ENCODE assay signal across 8 mouse cellular contexts in the genomic region with DNA sequence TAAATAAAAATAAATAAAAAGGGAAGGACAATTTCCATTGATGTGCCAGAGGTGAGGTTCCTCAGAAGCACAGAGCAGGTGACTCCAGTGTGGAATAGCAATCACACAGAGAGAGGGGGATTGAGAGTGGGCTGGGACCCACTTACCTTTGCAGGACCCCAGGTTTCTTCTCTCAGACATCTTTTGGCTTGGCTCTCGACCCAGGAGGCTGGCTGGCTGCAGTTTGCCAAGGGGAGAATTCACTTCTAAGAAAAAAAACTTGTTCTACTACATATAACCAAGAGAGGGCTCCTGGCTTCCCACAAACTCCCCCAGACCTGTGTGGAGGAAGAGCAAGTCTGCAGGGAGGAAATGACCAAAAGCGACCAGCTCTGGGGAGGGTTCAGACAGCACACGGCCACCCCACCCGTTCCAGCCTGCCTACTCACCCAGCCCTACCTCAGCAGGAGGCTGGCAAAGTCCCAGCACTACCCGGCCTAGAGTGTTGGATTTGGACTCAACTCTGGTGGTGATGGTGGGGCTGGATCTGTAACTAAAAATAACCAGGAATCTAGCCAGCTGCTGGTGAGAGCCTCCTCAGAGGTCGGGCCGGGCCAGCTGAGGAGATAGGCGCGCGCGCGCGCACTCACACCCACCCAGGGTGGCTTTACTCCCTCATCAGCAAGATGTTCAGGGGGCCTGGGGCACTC. TPM values are rescaled to one million over a fixed set of nuclear protein-coding genes. Genes with fewer than 3 reads are reported as not detected.
DNase-seq lines count a peak whose midpoint lies in the region; ATAC-seq lines count a peak whose summit lies in the region.

No protein-coding gene starts in this region.

- H3K9ac ChIP-seq in heart, embryonic 11.5 days (ENCODE audit: low read depth, low read length): peak overlapping the region; percentile 100
- H3K9ac ChIP-seq in kidney, embryonic 15.5 days: peak overlapping the region; percentile 21; the same call in 1 of the 2 replicates
- no peak overlapping the region for H3K9ac ChIP-seq in stomach, embryonic 15.5 days

- peak overlapping the region; percentile 100 for H3K4me2 ChIP-seq in heart, embryonic 11.5 days
- H3K4me2 ChIP-seq in kidney, embryonic 15.5 days: peak overlapping the region; percentile 99
- peak overlapping the region; percentile 87 for H3K4me2 ChIP-seq in stomach, embryonic 15.5 days

- 20% methylated on average over 13 of the region's 13 CpGs for WGBS in heart, embryonic 11.5 days (ENCODE audit: insufficient replicate concordance)
- 33% methylated on average over 13 of the region's 13 CpGs for WGBS in kidney, embryonic 15.5 days
- WGBS in stomach, embryonic 15.5 days: 24% methylated on average over 13 of the region's 13 CpGs

- H3K4me1 ChIP-seq in heart, embryonic 11.5 days (ENCODE audit: control insufficient read depth, insufficient read depth, low read length): peaks cover 69% of the 10 kb centered on the region
- H3K4me1 ChIP-seq in kidney, embryonic 15.5 days: peaks cover 79% of the 10 kb centered on the region
- peaks cover 64% of the 10 kb centered on the region for H3K4me1 ChIP-seq in stomach, embryonic 15.5 days

- no peak for ATAC-seq in heart, embryonic 11.5 days (replicated peaks; ENCODE audit: insufficient number of reproducible peaks, low FRiP score, low TSS enrichment)
- no peak for ATAC-seq in kidney, embryonic 15.5 days (replicated peaks; ENCODE audit: low FRiP score)
- ATAC-seq in stomach, embryonic 15.5 days (ENCODE audit: insufficient read depth, low FRiP score, low read depth): no peak
- no peak for ATAC-seq in megakaryocyte-erythroid progenitor cell, adult 5-6 weeks (replicated peaks; ENCODE audit: low FRiP score, low TSS enrichment, poor library complexity, severe bottlenecking)

- no peaks in the 10 kb centered on the region for H3K36me3 ChIP-seq in heart, embryonic 11.5 days (ENCODE audit: control insufficient read depth, insufficient read depth, low read length)
- H3K36me3 ChIP-seq in kidney, embryonic 15.5 days: peaks cover 24% of the 10 kb centered on the region
- no peaks in the 10 kb centered on the region for H3K36me3 ChIP-seq in stomach, embryonic 15.5 days

- H3K4me3 ChIP-seq in heart, embryonic 11.5 days (ENCODE audit: low read depth, low read length): peak overlapping the region; percentile 92
- H3K4me3 ChIP-seq in kidney, embryonic 15.5 days (replicated peaks): peak overlapping the region; percentile 65
- H3K4me3 ChIP-seq in stomach, embryonic 15.5 days (replicated peaks): peak overlapping the region; percentile 60

- H3K27me3 ChIP-seq in heart, embryonic 11.5 days (ENCODE audit: control insufficient read depth, insufficient read depth, low read length): no peaks in the 10 kb centered on the region
- no peaks in the 10 kb centered on the region for H3K27me3 ChIP-seq in kidney, embryonic 15.5 days
- no peaks in the 10 kb centered on the region for H3K27me3 ChIP-seq in stomach, embryonic 15.5 days (replicated peaks)

- DNase-seq in thymus, postnatal 4 days: peak; percentile 24
- no peak for DNase-seq in thymus, postnatal 25 days
- DNase-seq in embryo, embryonic 11 days: peak; percentile 42
- peak; percentile 83 for DNase-seq in lung, postnatal 10 days

- H3K9me3 ChIP-seq in heart, embryonic 11.5 days (replicated peaks; ENCODE audit: control insufficient read depth, low read length): no peaks in the 10 kb centered on the region
- H3K9me3 ChIP-seq in kidney, embryonic 15.5 days (replicated peaks): no peaks in the 10 kb centered on the region
- H3K9me3 ChIP-seq in stomach, embryonic 15.5 days: no peaks in the 10 kb centered on the region

- peak overlapping the region; percentile 100 for H3K27ac ChIP-seq in heart, embryonic 11.5 days (ENCODE audit: low read depth, low read length)
- peak overlapping the region; percentile 100 for H3K27ac ChIP-seq in kidney, embryonic 15.5 days
- peak overlapping the region; percentile 100 for H3K27ac ChIP-seq in stomach, embryonic 15.5 days

RNA-seq across cellular contexts. Expression of a gene that starts 1.8 kb away (rescaled TPM):
- polyA plus RNA-seq in heart, embryonic 11.5 days (2014; fragmentation: Nextera tagmentation; extraction: Ambion mirVana): 1.4 and 1.7 TPM in 2 replicates
- 3.0 and 3.6 TPM in 2 replicates for polyA plus RNA-seq in kidney, embryonic 15.5 days (2015; fragmentation: Nextera tagmentation; extraction: Ambion mirVana)
- polyA plus RNA-seq in stomach, embryonic 15.5 days (2015; fragmentation: Nextera tagmentation; extraction: Ambion mirVana): 1.9 and 2.3 TPM in 2 replicates
- 3.2 TPM in 1 of 2 replicates, not detected in the other for total RNA-seq in megakaryocyte-erythroid progenitor cell, adult 5-6 weeks (2014; fragmentation: Nextera tagmentation)
- total RNA-seq in megakaryocyte-erythroid progenitor cell, adult 5-6 weeks (2017): 0.61 and 1.1 TPM in 2 replicates

RNA-seq across cellular contexts. Expression of a gene that starts 7.7 kb away (rescaled TPM):
- polyA plus RNA-seq in heart, embryonic 11.5 days (2014; fragmentation: Nextera tagmentation; extraction: Ambion mirVana): 6.4 and 8.0 TPM in 2 replicates
- 11.0 and 11.1 TPM in 2 replicates for polyA plus RNA-seq in kidney, embryonic 15.5 days (2015; fragmentation: Nextera tagmentation; extraction: Ambion mirVana)
- polyA plus RNA-seq in stomach, embryonic 15.5 days (2015; fragmentation: Nextera tagmentation; extraction: Ambion mirVana): 9.4 and 9.6 TPM in 2 replicates
- 37.1 and 43.9 TPM in 2 replicates for total RNA-seq in megakaryocyte-erythroid progenitor cell, adult 5-6 weeks (2014; fragmentation: Nextera tagmentation)
- total RNA-seq in megakaryocyte-erythroid progenitor cell, adult 5-6 weeks (2017): 2.1 and 3.9 TPM in 2 replicates

RNA-seq across cellular contexts. Expression of a gene that starts 34.9 kb away (rescaled TPM):
- 59.5 and 66.7 TPM in 2 replicates for polyA plus RNA-seq in heart, embryonic 11.5 days (2014; fragmentation: Nextera tagmentation; extraction: Ambion mirVana)
- 82.5 and 90.5 TPM in 2 replicates for polyA plus RNA-seq in kidney, embryonic 15.5 days (2015; fragmentation: Nextera tagmentation; extraction: Ambion mirVana)
- 67.6 and 76.0 TPM in 2 replicates for polyA plus RNA-seq in stomach, embryonic 15.5 days (2015; fragmentation: Nextera tagmentation; extraction: Ambion mirVana)
- total RNA-seq in megakaryocyte-erythroid progenitor cell, adult 5-6 weeks (2014; fragmentation: Nextera tagmentation): 89.8 and 96.1 TPM in 2 replicates
- 36.0 and 41.0 TPM in 2 replicates for total RNA-seq in megakaryocyte-erythroid progenitor cell, adult 5-6 weeks (2017)

RNA-seq across cellular contexts. Expression of a gene that starts 48.2 kb away (rescaled TPM):
- polyA plus RNA-seq in heart, embryonic 11.5 days (2014; fragmentation: Nextera tagmentation; extraction: Ambion mirVana): not detected in 2 replicates
- polyA plus RNA-seq in kidney, embryonic 15.5 days (2015; fragmentation: Nextera tagmentation; extraction: Ambion mirVana): 0.99 and 1.5 TPM in 2 replicates
- polyA plus RNA-seq in stomach, embryonic 15.5 days (2015; fragmentation: Nextera tagmentation; extraction: Ambion mirVana): 2.2 and 5.3 TPM in 2 replicates
- not detected in 2 replicates for total RNA-seq in megakaryocyte-erythroid progenitor cell, adult 5-6 weeks (2014; fragmentation: Nextera tagmentation)
- not detected in 2 replicates for total RNA-seq in megakaryocyte-erythroid progenitor cell, adult 5-6 weeks (2017)
